Comparison of ENCODE assay signal across 21 mouse cellular contexts in genomic region chr12:79782444-79783117, GRCm38 (mm10).
DNase-seq lines count a peak whose midpoint lies in the region; ATAC-seq and TF ChIP-seq lines count a peak whose summit lies in the region.
"Had no signal": no experiment of that assay in that cellular context is flagged by ENCODE, and none has a peak within 500 bp of the region (broad histone marks: within the 10 kb centered on the region; RNA-seq: fewer than 3 reads in every experiment).

No protein-coding gene starts in this region.

- H3K4me3 ChIP-seq in forebrain, postnatal 0 days (ENCODE audit: low read depth, low read length), result no peak overlapping the region
- no peak overlapping the region for H3K4me3 ChIP-seq in forebrain, embryonic 15.5 days
- H3K4me3 ChIP-seq in lung, embryonic 14.5 days (ENCODE audit: low read depth, low read length), result no peak overlapping the region
- no peak overlapping the region for H3K4me3 ChIP-seq in intestine, embryonic 15.5 days (replicated peaks)
- H3K4me3 ChIP-seq in stomach, postnatal 0 days (ENCODE audit: low read depth, low read length), result no peak overlapping the region
- no peak overlapping the region for H3K4me3 ChIP-seq in cerebellum, adult 2 months (replicated peaks; ENCODE audit: insufficient read depth, low read depth, low read length)
- H3K4me3 ChIP-seq: heart, embryonic 13.5 days; limb, embryonic 13.5 days had no signal

- TF ChIP-seq EP300 in stomach, postnatal 0 days (optimal IDR thresholded peaks at IDR 0.05), result no peak

- no peak overlapping the region for H3K4me2 ChIP-seq in forebrain, postnatal 0 days (ENCODE audit: low read depth)
- H3K4me2 ChIP-seq in forebrain, embryonic 15.5 days (replicated peaks), result no peak overlapping the region
- H3K4me2 ChIP-seq in lung, embryonic 14.5 days, result no peak overlapping the region
- no peak overlapping the region for H3K4me2 ChIP-seq in intestine, embryonic 15.5 days (replicated peaks)
- H3K4me2 ChIP-seq in stomach, postnatal 0 days (replicated peaks; ENCODE audit: low read depth), result no peak overlapping the region
- H3K4me2 ChIP-seq: heart, embryonic 13.5 days; limb, embryonic 13.5 days had no signal

- DNase-seq in forebrain, postnatal 0 days, result no peak
- no peak for DNase-seq in lung, embryonic 14.5 days
- DNase-seq in lung, postnatal 25 days (ENCODE audit: low spot score), result no peak
- DNase-seq in stomach, postnatal 0 days (ENCODE audit: low spot score), result no peak
- no peak for DNase-seq in left cerebral cortex, postnatal 36 days (ENCODE audit: low spot score in 2 of 2)
- DNase-seq in cerebellum, adult 2 months, result no peak
- DNase-seq: adrenal gland, adult 2 months; cerebellum, adult 9-11 months; heart, adult 11 months; heart, postnatal 36 days; kidney, adult 2 months; kidney, postnatal 36 days; lung, postnatal 4 days; retina, postnatal 1 day; thymus, adult 2 months had no signal

- no peaks in the 10 kb centered on the region for H3K4me1 ChIP-seq in forebrain, postnatal 0 days (ENCODE audit: insufficient read depth)
- H3K4me1 ChIP-seq in forebrain, embryonic 15.5 days, result no peaks in the 10 kb centered on the region
- H3K4me1 ChIP-seq in lung, embryonic 14.5 days (ENCODE audit: insufficient read depth), result no peaks in the 10 kb centered on the region
- peaks cover 9% of the 10 kb centered on the region for H3K4me1 ChIP-seq in intestine, embryonic 15.5 days (replicated peaks)
- H3K4me1 ChIP-seq in stomach, postnatal 0 days (replicated peaks; ENCODE audit: control insufficient read depth, insufficient read depth), result 0 out of 2 replicates have a peak, but pooled peaks cover 3% of the 10 kb centered on the region
- no peaks in the 10 kb centered on the region for H3K4me1 ChIP-seq in cerebellum, adult 2 months (ENCODE audit: control insufficient read depth, insufficient read depth, low read length)

- WGBS in forebrain, postnatal 0 days, result 97% methylated on average over 6 of the region's 6 CpGs
- 95% methylated on average over 6 of the region's 6 CpGs for WGBS in forebrain, embryonic 15.5 days
- 86% methylated on average over 6 of the region's 6 CpGs for WGBS in lung, embryonic 14.5 days
- 80% methylated on average over 6 of the region's 6 CpGs for WGBS in intestine, embryonic 15.5 days
- WGBS in stomach, postnatal 0 days, result 83% methylated on average over 6 of the region's 6 CpGs
- WGBS in cerebellum, adult 2 months, result 98% methylated on average over 6 of the region's 6 CpGs

- no peak for ATAC-seq in forebrain, postnatal 0 days
- no peak for ATAC-seq in forebrain, embryonic 15.5 days (replicated peaks)
- ATAC-seq in lung, embryonic 14.5 days (ENCODE audit: insufficient read depth), result no peak
- ATAC-seq in intestine, embryonic 15.5 days, result peak; percentile 92
- ATAC-seq in stomach, postnatal 0 days (ENCODE audit: low FRiP score, low TSS enrichment), result peak; percentile 45
- ATAC-seq: CD4-positive, CD25-positive, alpha-beta regulatory T cell, adult 4 months; hindbrain, embryonic 16.5 days had no signal

- H3K9me3 ChIP-seq in forebrain, postnatal 0 days (ENCODE audit: low read length), result no peaks in the 10 kb centered on the region
- H3K9me3 ChIP-seq in forebrain, embryonic 15.5 days, result no peaks in the 10 kb centered on the region
- 0 out of 2 replicates have a peak, but pooled peaks cover 4% of the 10 kb centered on the region for H3K9me3 ChIP-seq in lung, embryonic 14.5 days (ENCODE audit: low read depth, low read length)
- no peaks in the 10 kb centered on the region for H3K9me3 ChIP-seq in intestine, embryonic 15.5 days
- H3K9me3 ChIP-seq in stomach, postnatal 0 days (ENCODE audit: control insufficient read depth, low read length), result no peaks in the 10 kb centered on the region
- H3K9me3 ChIP-seq: heart, embryonic 13.5 days had no signal

- no peaks in the 10 kb centered on the region for H3K27me3 ChIP-seq in forebrain, postnatal 0 days (ENCODE audit: insufficient read depth, low read length)
- H3K27me3 ChIP-seq in forebrain, embryonic 15.5 days, result no peaks in the 10 kb centered on the region
- H3K27me3 ChIP-seq in lung, embryonic 14.5 days (ENCODE audit: insufficient read depth, low read length), result no peaks in the 10 kb centered on the region
- no peaks in the 10 kb centered on the region for H3K27me3 ChIP-seq in intestine, embryonic 15.5 days (replicated peaks)
- no peaks in the 10 kb centered on the region for H3K27me3 ChIP-seq in stomach, postnatal 0 days (ENCODE audit: control insufficient read depth, insufficient read depth, low read length)
- H3K27me3 ChIP-seq in cerebellum, adult 2 months (ENCODE audit: control insufficient read depth, insufficient read depth, low read length), result no peaks in the 10 kb centered on the region
- H3K27me3 ChIP-seq: heart, embryonic 13.5 days; limb, embryonic 13.5 days had no signal

- no peak for TF ChIP-seq POLR2A in cerebellum, adult 2 months (IDR thresholded peaks at IDR 0.05; ENCODE audit: borderline replicate concordance, insufficient read depth, low read length)

- intact Hi-C loops in left cerebral cortex, postnatal 36 days (cut with DNase I), result no loop called here

- no peaks in the 10 kb centered on the region for H3K36me3 ChIP-seq in forebrain, postnatal 0 days (ENCODE audit: insufficient read depth)
- H3K36me3 ChIP-seq in forebrain, embryonic 15.5 days, result no peaks in the 10 kb centered on the region
- no peaks in the 10 kb centered on the region for H3K36me3 ChIP-seq in lung, embryonic 14.5 days (ENCODE audit: insufficient read depth)
- H3K36me3 ChIP-seq in intestine, embryonic 15.5 days, result no peaks in the 10 kb centered on the region
- H3K36me3 ChIP-seq in stomach, postnatal 0 days (ENCODE audit: control insufficient read depth, insufficient read depth, low read length), result no peaks in the 10 kb centered on the region
- H3K36me3 ChIP-seq: heart, embryonic 13.5 days; limb, embryonic 13.5 days had no signal

- no peak overlapping the region for H3K27ac ChIP-seq in forebrain, postnatal 0 days (ENCODE audit: low read depth, low read length)
- no peak overlapping the region for H3K27ac ChIP-seq in forebrain, embryonic 15.5 days (replicated peaks)
- no peak overlapping the region for H3K27ac ChIP-seq in lung, embryonic 14.5 days (ENCODE audit: low read depth)
- H3K27ac ChIP-seq in intestine, embryonic 15.5 days, result 0 out of 2 replicates have a peak overlapping the region, but pooled peaks have one; percentile 15
- H3K27ac ChIP-seq in stomach, postnatal 0 days (replicated peaks), result no peak overlapping the region
- H3K27ac ChIP-seq in cerebellum, adult 2 months (ENCODE audit: insufficient read depth, low read length), result no peak overlapping the region
- H3K27ac ChIP-seq: heart, embryonic 13.5 days; limb, embryonic 13.5 days had no signal

- no peak overlapping the region for H3K9ac ChIP-seq in forebrain, postnatal 0 days
- H3K9ac ChIP-seq in forebrain, embryonic 15.5 days (replicated peaks), result no peak overlapping the region
- no peak overlapping the region for H3K9ac ChIP-seq in lung, embryonic 14.5 days
- H3K9ac ChIP-seq in intestine, embryonic 15.5 days, result no peak overlapping the region
- H3K9ac ChIP-seq in stomach, postnatal 0 days (ENCODE audit: low read length), result no peak overlapping the region
- H3K9ac ChIP-seq: heart, embryonic 13.5 days; limb, embryonic 13.5 days had no signal

- 0 out of 2 replicates have a peak, but pooled peaks have one; percentile 7 for TF ChIP-seq CTCF in forebrain, postnatal 0 days (IDR thresholded peaks at IDR 0.05; ENCODE audit: low read depth)
- peak; percentile 31 for TF ChIP-seq CTCF in lung, embryonic 14.5 days (IDR thresholded peaks at IDR 0.05; ENCODE audit: low read depth)
- peak; percentile 44 for TF ChIP-seq CTCF in stomach, postnatal 0 days (IDR thresholded peaks at IDR 0.05; ENCODE audit: low read depth)
- TF ChIP-seq CTCF in cerebellum, adult 2 months (IDR thresholded peaks at IDR 0.05; ENCODE audit: borderline replicate concordance, insufficient read depth, low read depth, low read length), result no peak

Comparison
In these comparisons a context has a peak if more than half of its experiments do, and no peak if none do; other contexts are left out.
1. ATAC-seq: peak in intestine, embryonic 15.5 days (single experiment) and stomach, postnatal 0 days (single experiment); none in forebrain, postnatal 0 days (single experiment), forebrain, embryonic 15.5 days (single experiment) and lung, embryonic 14.5 days (single experiment).